Mouse (Mus musculus) forebrain, embryonic 11.5 days (tissue): ENCODE results near the gene Gm9767. TPM values are rescaled to one million over a fixed set of nuclear protein-coding genes. Genes with fewer than 3 reads are reported as not detected.

Source experiments
- ATAC-seq: fragments of 200-750 bp; cut with Nextera tagmentation; replicated peaks from 2 replicates; pipeline ENCODE4 v1.8.0; 2017; ENCODE audit warnings: moderate TSS enrichment; ENCODE audit not compliant: low FRiP score
- DNase-seq: peaks from one replicate; pipeline ENCODE4 v3.0.0-alpha.2; 2017; ENCODE audit warnings: low spot score
- H3K27ac ChIP-seq: fragments of 300-500 bp; sonication (generic); 2 replicates; pipeline ENCODE4 v1.5.1; 2014; ENCODE audit warnings: low read depth, low read length
- H3K27me3 ChIP-seq: fragments of 300-500 bp; sonication (generic); 2 replicates; pipeline ENCODE4 v1.6.1; 2014; ENCODE audit warnings: mild to moderate bottlenecking, low read length, mixed read lengths; ENCODE audit not compliant: control insufficient read depth, insufficient read depth
- H3K36me3 ChIP-seq: fragments of 300-500 bp; sonication (generic); 2 replicates; pipeline ENCODE4 v1.6.1; 2014; ENCODE audit warnings: mild to moderate bottlenecking, low read length, moderate library complexity, mixed read lengths; ENCODE audit not compliant: control insufficient read depth, insufficient read depth
- H3K4me1 ChIP-seq: fragments of 300-500 bp; sonication (generic); replicated peaks from 2 replicates; pipeline ENCODE4 v1.6.1; 2014; ENCODE audit warnings: low read length, mixed read lengths; ENCODE audit not compliant: control insufficient read depth, insufficient read depth
- H3K4me2 ChIP-seq: fragments of 300-500 bp; sonication (generic); 2 replicates; pipeline ENCODE4 v1.6.1; 2014; ENCODE audit warnings: low read depth, mild to moderate bottlenecking, low read length, moderate library complexity, mixed read lengths; ENCODE audit not compliant: severe bottlenecking
- H3K4me3 ChIP-seq: fragments of 300-500 bp; sonication (generic); 2 replicates; pipeline ENCODE4 v1.5.1; 2014; ENCODE audit warnings: low read depth, low read length
- H3K9ac ChIP-seq: fragments of 300-500 bp; sonication (generic); 2 replicates; pipeline ENCODE4 v1.6.1; 2014; ENCODE audit warnings: low read length
- H3K9me3 ChIP-seq: fragments of 300-500 bp; sonication (generic); 2 replicates; pipeline ENCODE4 v1.6.1; 2016; ENCODE audit warnings: low read length, mixed read lengths; ENCODE audit not compliant: control insufficient read depth
- WGBS: fragments of 180-500 bp; shearing (Covaris S2); extraction: QIAGEN DNeasy Blood & Tissue Kit; methylation state at CpG from one replicate; pipeline ENCODE4 v1.1.7; 2014; 5-methylcytosine and 5-hydroxymethylcytosine counted together
- polyA plus RNA-seq: library from polyadenylated mRNA; unstranded; fragments of >200 nt; fragmentation: Nextera tagmentation; extraction: Ambion mirVana; gene quantifications from 2 replicates; pipeline ENCODE4 v1.2.1, GENCODE M21; 2014

Gm9767 gene
- 0.40 and 0.69 TPM in 2 replicates for polyA plus RNA-seq

DNA sequence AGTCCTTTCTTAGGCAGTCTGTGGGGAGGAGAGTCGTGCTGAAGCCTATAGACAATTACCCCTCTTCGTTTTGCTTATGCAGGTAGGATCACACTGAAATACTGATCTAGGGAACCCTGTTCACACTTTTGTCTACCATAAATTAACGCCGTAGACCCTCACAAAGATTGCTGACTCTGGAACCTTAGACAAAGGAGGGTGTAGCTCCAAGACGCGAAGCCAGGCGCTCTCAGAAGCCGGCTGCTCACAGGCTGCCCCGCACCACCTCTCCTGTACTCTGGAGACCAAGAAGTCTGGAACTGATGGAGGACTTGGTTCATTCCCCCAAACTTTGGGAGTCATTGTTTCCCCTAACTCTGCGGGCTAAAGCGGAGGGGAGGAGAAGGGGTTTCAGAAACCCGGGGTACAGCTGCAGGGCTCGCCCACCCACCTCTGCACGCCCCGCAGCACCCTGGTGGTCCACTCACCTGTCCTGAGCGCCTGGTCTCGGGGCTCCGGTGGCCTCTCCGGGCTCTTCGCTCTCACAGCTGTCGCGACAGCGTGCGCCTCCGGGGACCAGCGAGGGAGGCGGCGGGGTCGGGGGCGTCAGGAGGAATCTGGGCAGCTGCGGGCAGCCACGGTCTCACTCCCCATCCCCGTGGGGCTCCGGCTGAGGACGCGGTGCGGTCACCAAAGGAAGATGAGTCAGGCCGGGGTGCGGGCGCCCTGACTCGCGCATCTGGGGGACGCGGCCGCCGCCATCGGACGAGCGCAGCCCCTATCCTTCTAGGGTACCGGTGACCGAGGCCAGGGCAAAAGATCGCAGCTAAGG, at the start of gene Gm9767:
Gene Gm9767, plus strand, starts transcription at position 585 of the 811 bp plus-strand sequence.
- H3K9me3 ChIP-seq: no peaks in the 10 kb centered on the region
- H3K9ac ChIP-seq: peak within 1 kb of the TSS; percentile 71
- peak; percentile 71 for DNase-seq
- H3K36me3 ChIP-seq: no peaks in the 10 kb centered on the region
- H3K27me3 ChIP-seq: peaks cover 4% of the 10 kb centered on the region; the same call in 1 of the 2 replicates
- 3% methylated on average over 48 of the region's 52 CpGs for WGBS
- H3K4me3 ChIP-seq: peak within 1 kb of the TSS; percentile 59
- peak within 1 kb of the TSS; percentile 93 for H3K4me2 ChIP-seq
- no peaks in the 10 kb centered on the region for H3K4me1 ChIP-seq
- peak; percentile 69 for ATAC-seq
- no peak within 1 kb of the TSS for H3K27ac ChIP-seq

DNA sequence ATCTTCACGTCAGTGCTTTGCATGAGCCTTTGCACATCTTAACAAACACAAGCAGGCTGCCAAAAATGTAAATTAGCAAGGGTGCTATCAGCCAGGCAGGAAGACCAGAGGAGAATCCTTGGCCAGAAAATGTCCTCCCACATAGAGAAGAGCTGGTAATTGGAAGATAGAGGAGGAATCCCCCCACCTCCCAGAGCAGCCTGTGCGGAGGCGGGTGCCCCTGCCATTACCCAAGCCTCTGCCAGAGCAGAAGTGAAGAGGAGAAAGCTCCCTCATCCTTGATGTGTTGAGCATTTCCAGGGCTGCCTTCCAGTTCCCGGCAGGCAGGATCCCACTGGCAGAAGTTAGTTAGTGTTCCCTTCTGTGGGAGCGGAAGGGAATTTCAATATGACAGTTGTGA, 43.1 kb upstream of the Gm9767 start:
- Histone ChIP-seq H3K36me3 (no peaks in the 10 kb centered on the region), H3K4me3 (no peak overlapping the region), H3K9me3 (no peaks in the 10 kb centered on the region), H3K4me1 (no peaks in the 10 kb centered on the region), H3K27ac (no peak overlapping the region), H3K27me3 (no peaks in the 10 kb centered on the region), H3K9ac (no peak overlapping the region), H3K4me2 (no peak overlapping the region)
- WGBS: 86% methylated on average over 5 of the region's 5 CpGs
- DNase-seq: no peak
- ATAC-seq: no peak

DNA sequence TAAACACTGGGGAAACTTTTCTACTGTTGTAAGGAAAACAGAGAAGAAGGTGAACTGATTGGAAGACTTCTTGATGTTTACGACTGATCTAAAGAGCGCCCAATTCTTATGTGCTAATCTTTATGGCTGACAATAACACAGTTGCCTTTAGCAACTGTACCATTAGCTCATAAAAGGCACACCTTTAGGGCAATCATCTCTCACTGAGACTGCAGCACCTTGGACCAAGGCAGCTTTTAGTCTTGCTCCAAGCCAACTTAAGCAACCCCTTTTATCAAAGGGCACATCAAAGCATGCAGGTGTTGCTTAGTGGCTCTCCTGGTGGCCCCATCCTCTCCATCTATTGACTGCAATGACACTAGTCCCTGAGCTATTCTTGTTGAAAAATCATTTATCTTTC, 26.9 kb upstream of the Gm9767 start:
- DNase-seq: no peak
- 98% methylated on average over 2 of the region's 2 CpGs for WGBS
- ATAC-seq: no peak

DNA sequence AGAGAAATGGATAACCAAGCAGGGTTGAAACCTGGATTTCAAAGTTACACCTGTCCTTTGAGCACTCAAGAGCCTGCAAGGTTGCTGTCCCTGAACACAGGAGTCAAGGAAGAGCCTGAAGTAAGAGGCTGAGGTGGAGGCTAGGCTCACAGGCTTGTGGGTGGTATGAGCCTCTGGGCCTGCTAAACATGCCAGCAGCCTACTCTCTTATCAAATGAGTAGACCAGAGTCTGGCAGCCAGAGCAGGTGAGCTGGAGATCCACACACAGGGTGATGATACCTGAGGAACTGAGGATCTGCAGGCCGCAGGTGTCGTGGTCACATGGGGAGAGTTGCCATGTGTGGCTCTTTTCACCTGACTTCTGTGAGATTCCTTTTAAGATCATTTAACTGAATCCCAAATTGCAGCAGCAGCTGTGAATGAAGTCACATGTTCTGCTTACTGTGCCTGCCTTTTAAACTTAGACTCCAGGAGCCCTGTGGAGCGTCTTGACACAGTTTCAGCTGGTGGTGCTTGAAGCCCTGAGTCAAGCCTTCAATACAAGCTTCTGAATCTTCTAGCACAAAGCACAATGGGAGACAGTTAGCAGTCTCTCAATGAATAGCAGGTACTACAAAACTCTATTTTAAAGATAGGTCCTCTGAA, 18.3 kb upstream of the Gm9767 start:
- H3K4me3 ChIP-seq: no peak overlapping the region
- H3K9me3 ChIP-seq: no peaks in the 10 kb centered on the region
- ATAC-seq (no peak), DNase-seq (no peak)
- 86% methylated on average over 3 of the region's 3 CpGs for WGBS
- no peak overlapping the region for H3K9ac ChIP-seq
- H3K4me1 ChIP-seq: no peaks in the 10 kb centered on the region
- no peaks in the 10 kb centered on the region for H3K36me3 ChIP-seq
- no peaks in the 10 kb centered on the region for H3K27me3 ChIP-seq
- no peak overlapping the region for H3K27ac ChIP-seq
- no peak overlapping the region for H3K4me2 ChIP-seq

More for the DNA sequence above, 26.9 kb upstream of the Gm9767 start:
- H3K4me2 ChIP-seq: no peak overlapping the region
- H3K4me3 ChIP-seq: no peak overlapping the region
- no peak overlapping the region for H3K9ac ChIP-seq
- H3K27ac ChIP-seq: no peak overlapping the region
- no peaks in the 10 kb centered on the region for H3K4me1 ChIP-seq
- H3K27me3 ChIP-seq: no peaks in the 10 kb centered on the region
- H3K36me3 ChIP-seq: no peaks in the 10 kb centered on the region
- H3K9me3 ChIP-seq: no peaks in the 10 kb centered on the region

DNA sequence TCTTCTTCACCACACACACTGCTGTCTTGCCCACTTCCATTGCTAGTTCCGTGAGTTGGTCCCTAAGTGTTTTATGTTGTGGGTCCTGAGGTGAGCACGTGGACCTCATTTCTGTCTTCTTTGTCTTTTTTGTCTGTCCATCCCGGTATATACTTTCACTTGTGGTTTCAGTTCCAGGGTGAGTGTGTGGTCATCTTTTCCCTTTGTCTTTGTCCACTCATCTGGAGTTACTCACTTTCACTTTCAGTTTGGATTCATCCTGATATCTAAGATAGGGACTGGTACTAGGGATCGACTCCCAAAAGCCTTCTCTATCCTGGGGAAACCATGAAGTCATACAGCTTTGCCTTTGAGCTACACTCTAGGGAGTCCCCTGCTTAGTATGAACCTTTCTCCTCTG, 15.0 kb upstream of the Gm9767 start:
- Histone ChIP-seq H3K36me3 (no peaks in the 10 kb centered on the region), H3K4me1 (no peaks in the 10 kb centered on the region), H3K4me3 (no peak overlapping the region), H3K9ac (no peak overlapping the region), H3K9me3 (no peaks in the 10 kb centered on the region), H3K4me2 (no peak overlapping the region), H3K27me3 (no peaks in the 10 kb centered on the region), H3K27ac (no peak overlapping the region)
- ATAC-seq: no peak
- 89% methylated on average over 4 of the region's 4 CpGs for WGBS
- DNase-seq: no peak

DNA sequence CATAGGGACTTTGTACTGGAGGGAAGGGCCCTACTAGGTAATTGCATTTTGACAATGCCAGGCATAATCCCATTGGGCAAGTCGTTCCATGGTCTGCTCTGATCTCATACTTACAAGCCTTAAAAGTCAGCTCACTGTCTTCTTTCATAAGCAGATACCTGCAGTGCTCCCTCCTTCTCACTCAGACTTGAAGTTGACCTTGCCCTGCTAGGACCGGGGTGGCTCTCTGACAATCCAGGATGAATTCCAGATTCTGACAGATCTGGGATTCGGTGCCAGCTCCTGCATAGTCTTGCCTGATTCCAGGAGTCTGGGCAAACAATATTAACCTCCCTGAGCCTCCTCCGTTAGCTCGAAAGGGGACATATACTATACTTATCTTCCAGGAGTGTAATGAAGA, 6.1 kb upstream of the Gm9767 start:
- 82% methylated on average over 5 of the region's 5 CpGs for WGBS

DNA sequence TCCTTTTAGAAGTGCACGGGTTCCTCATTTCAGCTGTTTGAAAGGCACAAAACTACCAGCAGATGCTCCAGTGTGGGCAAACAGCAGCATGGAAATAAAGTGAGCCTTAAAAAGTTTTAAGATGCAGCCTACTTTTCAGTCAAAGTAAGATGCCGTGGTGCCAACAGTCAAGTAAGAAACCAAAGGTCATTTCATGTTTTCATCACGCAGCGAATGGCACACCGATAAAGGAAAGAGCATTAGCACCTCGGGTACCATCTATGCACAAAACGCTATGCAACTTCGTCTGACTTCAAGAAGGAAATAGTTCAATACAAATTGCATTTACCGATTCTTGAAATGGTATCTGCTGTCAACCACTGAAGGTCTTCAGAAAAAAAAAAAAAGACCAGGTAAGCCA, 1.1 kb upstream of the Gm9767 start:
- Histone ChIP-seq H3K4me3 (no peak overlapping the region), H3K4me2 (no peak overlapping the region), H3K27ac (no peak overlapping the region), H3K9me3 (no peaks in the 10 kb centered on the region), H3K9ac (no peak overlapping the region), H3K27me3 (peaks cover 4% of the 10 kb centered on the region; the same call in 1 of the 2 replicates), H3K36me3 (no peaks in the 10 kb centered on the region), H3K4me1 (no peaks in the 10 kb centered on the region)
- 89% methylated on average over 9 of the region's 9 CpGs for WGBS
- DNase-seq (no peak), ATAC-seq (no peak)

More for the DNA sequence above, 6.1 kb upstream of the Gm9767 start:
- H3K9ac ChIP-seq: no peak overlapping the region
- no peaks in the 10 kb centered on the region for H3K4me1 ChIP-seq
- no peaks in the 10 kb centered on the region; the same call in 1 of the 2 replicates for H3K27me3 ChIP-seq
- no peaks in the 10 kb centered on the region for H3K36me3 ChIP-seq
- no peak overlapping the region for H3K4me3 ChIP-seq
- ATAC-seq (no peak), DNase-seq (no peak)
- no peak overlapping the region for H3K27ac ChIP-seq
- H3K4me2 ChIP-seq: no peak overlapping the region
- H3K9me3 ChIP-seq: no peaks in the 10 kb centered on the region

DNA sequence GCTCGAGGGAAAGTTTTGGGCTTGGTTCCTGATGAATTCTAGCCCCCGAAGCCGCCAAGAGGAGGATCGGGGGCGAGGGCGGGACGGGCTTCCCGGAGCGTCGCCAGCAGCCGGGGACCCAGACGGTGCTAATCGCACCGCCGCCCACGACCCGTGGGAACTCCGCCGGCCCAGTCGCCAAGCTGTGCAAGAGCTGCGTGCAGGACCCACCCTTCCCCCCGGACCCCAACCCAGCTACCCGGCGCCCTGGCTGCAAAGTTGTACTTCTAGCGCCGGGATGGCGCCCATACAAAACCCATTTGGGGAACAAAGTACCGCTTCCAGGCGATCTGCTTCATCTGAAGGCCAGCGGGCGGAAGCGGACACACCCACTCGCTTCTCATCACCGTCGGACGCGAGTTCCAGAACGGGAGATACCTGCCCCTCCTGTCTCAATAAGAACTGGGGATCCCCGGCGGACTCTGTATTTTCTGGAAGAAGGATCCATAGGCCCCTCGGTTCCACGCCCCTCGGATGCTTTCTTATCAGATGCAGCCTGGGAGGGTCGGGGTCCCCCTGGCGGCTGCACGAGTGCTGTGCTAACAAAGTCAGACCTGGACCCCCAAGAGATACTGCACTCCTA, 577 bp downstream of the Gm9767 start, which contains the start of gene Tmem200a:
Gene Tmem200a, minus strand, starts transcription at position 532 of the 622 bp plus-strand sequence.
- Histone ChIP-seq H3K9ac (peak within 1 kb of the TSS; percentile 71), H3K4me3 (peak within 1 kb of the TSS; percentile 59), H3K27ac (no peak within 1 kb of the TSS), H3K27me3 (peaks cover 4% of the 10 kb centered on the region; the same call in 1 of the 2 replicates), H3K36me3 (no peaks in the 10 kb centered on the region), H3K4me1 (no peaks in the 10 kb centered on the region), H3K9me3 (no peaks in the 10 kb centered on the region), H3K4me2 (peak within 1 kb of the TSS; percentile 93)
- peak; percentile 90 for DNase-seq
- under 1% methylated on average over 46 of the region's 46 CpGs for WGBS
- ATAC-seq: peak; percentile 93
